Mouse (Mus musculus) telencephalon, adult 2 months (tissue): ENCODE data around the gene Atp7a.

Source experiments
- DNase-seq: peaks from one replicate; pipeline ENCODE4 v3.0.0-alpha.2; 2011; ENCODE audit warnings: low read depth, low spot score

Gene Atp7a

DNA sequence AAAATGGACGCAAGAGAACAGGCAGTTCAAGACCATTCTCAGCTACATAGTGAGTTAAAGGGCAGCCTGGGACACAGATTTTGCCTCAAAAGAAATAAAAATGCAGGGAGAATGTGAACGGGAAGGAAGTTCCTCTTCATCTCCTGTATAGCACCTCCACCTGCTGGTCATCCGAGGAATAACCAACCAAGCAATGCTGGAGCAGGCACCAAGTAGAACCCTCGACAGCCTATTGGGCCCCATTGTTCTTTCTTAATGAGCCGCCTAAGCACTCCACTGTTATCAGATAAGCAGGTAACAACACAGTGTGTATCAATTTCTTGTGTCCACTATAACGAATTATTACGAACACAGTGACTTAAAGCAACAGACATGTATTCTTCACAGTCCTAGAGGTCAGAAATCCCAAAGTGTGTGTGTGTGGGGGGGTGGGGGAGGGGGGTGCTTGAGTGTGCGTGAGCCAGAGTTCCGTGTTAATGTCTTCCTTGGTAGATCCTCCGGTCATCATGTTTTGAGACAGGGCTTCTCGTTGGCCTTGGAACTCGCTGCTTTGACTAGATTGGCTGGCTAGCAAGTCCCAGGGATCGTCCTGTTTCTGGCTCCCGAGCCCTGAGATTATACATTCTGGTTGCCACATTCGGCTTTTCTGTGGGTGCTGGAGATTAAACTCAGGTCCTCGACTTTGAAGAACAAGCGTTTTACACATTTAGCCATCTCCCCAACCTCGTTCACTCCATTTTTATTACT, 144.2 kb downstream of the Atp7a start:
- DNase-seq: peak; percentile 48

DNA sequence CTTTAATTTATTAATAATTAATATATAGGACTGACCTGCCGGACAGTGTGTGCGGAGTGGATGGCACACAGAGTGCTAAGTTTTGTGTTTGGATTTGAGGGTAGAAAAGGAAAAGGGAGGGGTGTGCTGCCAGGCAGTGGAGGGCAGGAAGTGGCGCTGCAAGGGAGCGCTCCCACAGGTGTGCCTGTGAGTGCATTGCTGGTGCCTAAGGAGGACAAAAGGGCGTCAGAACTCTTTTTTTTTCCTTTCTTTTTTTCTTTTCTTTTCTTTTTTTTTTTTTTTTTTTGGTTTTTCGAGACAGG, 144.7 kb downstream of the Atp7a start:
- DNase-seq: no peak
